Mouse (Mus musculus): Measurements from ENCODE around the gene P4htm. TPM values are rescaled to one million over a fixed set of nuclear protein-coding genes. Genes with fewer than 3 reads are reported as not detected.
A peak's percentile ranks its signal among the peaks of the same experiment; 100 is the strongest.

Gene P4htm
- polyA plus RNA-seq, 1 experiment, result 5.9 TPM

GRCm38 (mm10) chr9:108567931-108568419, 29.5 kb downstream of the P4htm start:
- peak overlapping the region; percentile 88 for H3K4me3 ChIP-seq (ENCODE audit: extremely low read depth, insufficient read depth, insufficient read length)
- H3K27me3 ChIP-seq (ENCODE audit: control insufficient read depth, insufficient read depth, low read length), result no peaks in the 10 kb centered on the region
- TF ChIP-seq CTCF (IDR thresholded peaks at IDR 0.05; ENCODE audit: extremely low read depth, insufficient read depth, insufficient read length, insufficient replicate concordance) (no peak), POLR2A (IDR thresholded peaks at IDR 0.05; ENCODE audit: low read depth, low read length) (no peak)
- WGBS, result 4% methylated on average over 18 of the region's 18 CpGs
- peak overlapping the region; percentile 87 for H3K27ac ChIP-seq (ENCODE audit: insufficient read depth, low read length)
- no peak for DNase-seq (ENCODE audit: low read depth in 1 of 2, low spot score in 2 of 2)
- peaks cover 18% of the 10 kb centered on the region for H3K36me3 ChIP-seq (ENCODE audit: control insufficient read depth, insufficient read depth, low read length)
- H3K4me1 ChIP-seq (ENCODE audit: control insufficient read depth, insufficient read depth, insufficient read length), result peaks cover 15% of the 10 kb centered on the region

- Histone ChIP-seq H3K4me3 (ENCODE audit: extremely low read depth, insufficient read depth, insufficient read length) (peak within 1 kb of the TSS; percentile 88), H3K4me1 (ENCODE audit: control insufficient read depth, insufficient read depth, insufficient read length) (peaks cover 15% of the 10 kb centered on the region), H3K36me3 (ENCODE audit: control insufficient read depth, insufficient read depth, low read length) (peaks cover 17% of the 10 kb centered on the region), H3K27me3 (ENCODE audit: control insufficient read depth, insufficient read depth, low read length) (no peaks in the 10 kb centered on the region), H3K27ac (ENCODE audit: insufficient read depth, low read length) (peak within 1 kb of the TSS; percentile 87)
- DNase-seq (ENCODE audit: low read depth in 1 of 2, low spot score in 2 of 2), result peak; percentile 87 to 97
- under 1% methylated on average over 73 of the region's 73 CpGs for WGBS
- TF ChIP-seq POLR2A (IDR thresholded peaks at IDR 0.05; ENCODE audit: low read depth, low read length), result peak; percentile 98
- peak; percentile 94 for TF ChIP-seq CTCF (IDR thresholded peaks at IDR 0.05; ENCODE audit: extremely low read depth, insufficient read depth, insufficient read length, insufficient replicate concordance)
These were observed 30.4 kb downstream of the P4htm start, which contains the start of gene Ndufaf3 for GRCm38 (mm10) chr9:108566815-108567776. Gene Ndufaf3, minus strand, starts transcription at chr9:108567434.

- TF ChIP-seq CTCF (IDR thresholded peaks at IDR 0.05; ENCODE audit: extremely low read depth, insufficient read depth, insufficient read length, insufficient replicate concordance), result no peak
- no peak for TF ChIP-seq POLR2A (IDR thresholded peaks at IDR 0.05; ENCODE audit: low read depth, low read length)
- Histone ChIP-seq H3K4me1 (ENCODE audit: control insufficient read depth, insufficient read depth, insufficient read length) (peaks cover 15% of the 10 kb centered on the region), H3K4me3 (ENCODE audit: extremely low read depth, insufficient read depth, insufficient read length) (peak overlapping the region; percentile 88), H3K27me3 (ENCODE audit: control insufficient read depth, insufficient read depth, low read length) (no peaks in the 10 kb centered on the region), H3K36me3 (ENCODE audit: control insufficient read depth, insufficient read depth, low read length) (peaks cover 11% of the 10 kb centered on the region), H3K27ac (ENCODE audit: insufficient read depth, low read length) (peak overlapping the region; percentile 86)
- no peak for DNase-seq (ENCODE audit: low read depth in 1 of 2, low spot score in 2 of 2)
- 14% methylated on average over 35 of the region's 35 CpGs for WGBS
These were observed 31.3 kb downstream of the P4htm start for GRCm38 (mm10) chr9:108565881-108566814.

- peaks cover 16% of the 10 kb centered on the region for H3K36me3 ChIP-seq (ENCODE audit: control insufficient read depth, insufficient read depth, low read length)
- TF ChIP-seq POLR2A (IDR thresholded peaks at IDR 0.05; ENCODE audit: low read depth, low read length) (no peak), CTCF (IDR thresholded peaks at IDR 0.05; ENCODE audit: extremely low read depth, insufficient read depth, insufficient read length, insufficient replicate concordance) (no peak)
- peaks cover 15% of the 10 kb centered on the region for H3K4me1 ChIP-seq (ENCODE audit: control insufficient read depth, insufficient read depth, insufficient read length)
- H3K4me3 ChIP-seq (ENCODE audit: extremely low read depth, insufficient read depth, insufficient read length), result no peak overlapping the region
- H3K27ac ChIP-seq (ENCODE audit: insufficient read depth, low read length), result no peak overlapping the region
- H3K27me3 ChIP-seq (ENCODE audit: control insufficient read depth, insufficient read depth, low read length), result no peaks in the 10 kb centered on the region
- DNase-seq (ENCODE audit: low read depth in 1 of 2, low spot score in 2 of 2), result no peak
- WGBS, result 81% methylated on average over 7 of the region's 7 CpGs
These were observed 33.3 kb downstream of the P4htm start for GRCm38 (mm10) chr9:108564131-108564530.

GRCm38 (mm10) chr9:108563671-108564070, 33.8 kb downstream of the P4htm start:
- 95% methylated on average over 8 of the region's 8 CpGs for WGBS
- no peak overlapping the region for H3K4me3 ChIP-seq (ENCODE audit: extremely low read depth, insufficient read depth, insufficient read length)
- no peak for DNase-seq (ENCODE audit: low read depth in 1 of 2, low spot score in 2 of 2)
- H3K4me1 ChIP-seq (ENCODE audit: control insufficient read depth, insufficient read depth, insufficient read length), result peaks cover 13% of the 10 kb centered on the region
- H3K36me3 ChIP-seq (ENCODE audit: control insufficient read depth, insufficient read depth, low read length), result peaks cover 17% of the 10 kb centered on the region
- no peaks in the 10 kb centered on the region for H3K27me3 ChIP-seq (ENCODE audit: control insufficient read depth, insufficient read depth, low read length)
- H3K27ac ChIP-seq (ENCODE audit: insufficient read depth, low read length), result no peak overlapping the region
- TF ChIP-seq CTCF (IDR thresholded peaks at IDR 0.05; ENCODE audit: extremely low read depth, insufficient read depth, insufficient read length, insufficient replicate concordance) (no peak), POLR2A (IDR thresholded peaks at IDR 0.05; ENCODE audit: low read depth, low read length) (no peak)

DNA sequence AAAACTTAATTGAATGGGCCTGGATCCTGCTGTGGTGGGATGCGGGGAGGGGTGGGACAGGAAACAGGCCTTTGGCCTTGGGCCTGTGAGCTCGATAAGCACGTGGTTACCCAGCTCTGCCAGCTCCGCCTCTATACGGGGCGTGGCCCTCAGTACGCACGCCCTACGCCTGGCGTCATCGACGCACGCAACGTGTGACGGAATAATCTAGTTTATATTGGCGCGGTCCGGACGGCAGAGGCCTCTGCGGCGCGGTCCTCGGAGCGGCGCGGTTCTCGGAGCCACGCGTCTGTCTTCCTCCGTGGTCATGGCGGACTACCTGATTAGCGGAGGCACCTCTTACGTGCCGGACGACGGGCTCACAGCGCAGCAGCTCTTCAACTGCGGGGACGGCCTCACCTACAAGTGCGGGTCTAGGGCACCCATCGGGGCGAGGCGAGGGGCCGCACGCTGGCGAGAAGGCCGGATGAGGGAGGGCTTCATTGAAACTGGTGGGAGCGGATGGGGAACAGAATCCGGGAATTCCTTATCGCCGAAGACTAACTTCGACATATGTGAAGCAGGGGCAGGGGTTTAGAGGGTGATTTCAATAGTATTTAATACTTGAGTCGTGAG, 37.1 kb downstream of the P4htm start, which contains the start of gene Impdh2:
Gene Impdh2 (plus strand): TSS at position 60 of the 615 bp plus-strand sequence.
- H3K27me3 ChIP-seq (ENCODE audit: control insufficient read depth, insufficient read depth, low read length), result no peaks in the 10 kb centered on the region
- TF ChIP-seq CTCF (IDR thresholded peaks at IDR 0.05; ENCODE audit: extremely low read depth, insufficient read depth, insufficient read length, insufficient replicate concordance) (no peak), POLR2A (IDR thresholded peaks at IDR 0.05; ENCODE audit: low read depth, low read length) (peak; percentile 67)
- WGBS, result under 1% methylated on average over 53 of the region's 53 CpGs
- peak within 1 kb of the TSS; percentile 71 for H3K27ac ChIP-seq (ENCODE audit: insufficient read depth, low read length)
- DNase-seq (ENCODE audit: low read depth in 1 of 2, low spot score in 2 of 2), result peak; percentile 91 to 93
- H3K36me3 ChIP-seq (ENCODE audit: control insufficient read depth, insufficient read depth, low read length), result peaks cover 31% of the 10 kb centered on the region
- H3K4me1 ChIP-seq (ENCODE audit: control insufficient read depth, insufficient read depth, insufficient read length), result no peaks in the 10 kb centered on the region; the same call in 1 of the 2 replicates
- H3K4me3 ChIP-seq (ENCODE audit: extremely low read depth, insufficient read depth, insufficient read length), result peak within 1 kb of the TSS; percentile 71
